Mouse (Mus musculus): Measurements from ENCODE around the gene Myo16. TPM values are rescaled to one million over a fixed set of nuclear protein-coding genes. Genes with fewer than 3 reads are reported as not detected.

Myo16 gene
- polyA plus RNA-seq, 1 experiment from 2014 or later, result 1.5 TPM

DNA sequence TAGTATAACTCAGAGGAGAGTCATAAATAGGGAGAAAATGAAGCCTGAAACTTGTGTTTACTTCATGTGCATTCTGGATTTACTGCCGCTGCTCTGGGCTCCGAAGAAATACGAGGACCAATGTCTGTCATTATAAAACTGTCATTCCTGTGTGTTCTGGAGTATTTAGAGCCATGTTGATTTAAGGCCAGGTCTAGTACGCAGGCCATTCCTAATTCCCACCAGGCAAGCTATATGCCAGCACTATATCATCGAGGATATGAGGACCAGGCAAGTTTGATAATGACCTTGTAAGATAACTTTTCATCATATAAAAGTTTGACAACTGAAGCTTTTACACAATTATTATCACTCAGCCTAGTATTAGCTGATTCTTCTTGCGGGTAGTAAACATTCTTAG is 153.6 kb downstream of the Myo16 start:
- H3K4me2 ChIP-seq (replicated peaks; ENCODE audit: low read depth), result no peak overlapping the region
- H3K36me3 ChIP-seq (ENCODE audit: control insufficient read depth, insufficient read depth, low read length), result no peaks in the 10 kb centered on the region
- TF ChIP-seq CTCF (IDR thresholded peaks at IDR 0.05; ENCODE audit: low read depth) (no peak), EP300 (optimal IDR thresholded peaks at IDR 0.05) (no peak)
- DNase-seq (ENCODE audit: low spot score) (no peak), ATAC-seq (ENCODE audit: low FRiP score, low TSS enrichment) (no peak)
- no peak overlapping the region for H3K4me3 ChIP-seq (ENCODE audit: low read depth, low read length)
- no peaks in the 10 kb centered on the region for H3K9me3 ChIP-seq (ENCODE audit: control insufficient read depth, low read length)
- no peaks in the 10 kb centered on the region for H3K27me3 ChIP-seq (ENCODE audit: control insufficient read depth, insufficient read depth, low read length)
- H3K27ac ChIP-seq (replicated peaks), result no peak overlapping the region
- WGBS, result 47% methylated on average over 6 of the region's 6 CpGs
- H3K9ac ChIP-seq (ENCODE audit: low read length), result no peak overlapping the region
- no peaks in the 10 kb centered on the region for H3K4me1 ChIP-seq (replicated peaks; ENCODE audit: control insufficient read depth, insufficient read depth)

DNA sequence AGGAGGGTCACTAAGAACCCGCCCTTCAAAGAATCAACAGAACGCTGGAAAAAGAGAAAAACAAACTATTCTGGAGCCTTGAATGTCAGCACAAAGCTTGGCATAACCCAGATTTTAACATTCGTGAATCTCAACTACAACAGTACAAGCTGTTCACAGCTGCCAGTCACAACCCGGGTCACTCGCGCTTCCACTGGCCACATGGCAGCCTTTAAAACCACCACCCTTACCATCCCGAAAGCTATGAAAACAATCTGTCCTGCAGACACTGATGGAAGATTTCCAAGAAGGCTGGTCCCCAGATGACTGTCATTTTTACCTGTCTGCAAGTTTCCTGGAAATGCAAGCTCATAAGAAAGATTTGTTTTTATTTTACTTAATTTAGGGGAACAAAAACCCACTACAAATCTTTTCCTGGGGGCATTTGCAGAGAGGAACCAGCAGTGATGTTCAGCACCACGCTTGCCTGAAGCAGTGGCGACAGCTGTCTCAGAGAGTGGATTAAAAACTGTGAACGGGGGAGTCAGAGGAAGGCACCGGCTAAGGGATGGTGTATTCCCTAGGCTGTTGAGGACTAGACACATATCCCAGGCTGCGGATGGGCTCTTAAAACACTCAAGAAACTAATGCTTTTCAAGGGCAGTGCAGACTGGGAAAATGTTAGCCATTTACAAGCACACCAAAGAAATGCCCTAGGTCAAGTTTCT is 154.2 kb downstream of the Myo16 start:
- no peak overlapping the region for H3K9ac ChIP-seq (ENCODE audit: low read length)
- H3K4me1 ChIP-seq (replicated peaks; ENCODE audit: control insufficient read depth, insufficient read depth), result no peaks in the 10 kb centered on the region
- ATAC-seq (ENCODE audit: low FRiP score, low TSS enrichment) (no peak), DNase-seq (ENCODE audit: low spot score) (no peak)
- TF ChIP-seq CTCF (IDR thresholded peaks at IDR 0.05; ENCODE audit: low read depth), result no peak
- no peak for TF ChIP-seq EP300 (optimal IDR thresholded peaks at IDR 0.05)
- H3K9me3 ChIP-seq (ENCODE audit: control insufficient read depth, low read length), result no peaks in the 10 kb centered on the region
- H3K27ac ChIP-seq (replicated peaks), result no peak overlapping the region
- WGBS, result 51% methylated on average over 12 of the region's 12 CpGs
- no peaks in the 10 kb centered on the region for H3K27me3 ChIP-seq (ENCODE audit: control insufficient read depth, insufficient read depth, low read length)
- H3K4me3 ChIP-seq (ENCODE audit: low read depth, low read length), result no peak overlapping the region
- H3K4me2 ChIP-seq (replicated peaks; ENCODE audit: low read depth), result no peak overlapping the region
- H3K36me3 ChIP-seq (ENCODE audit: control insufficient read depth, insufficient read depth, low read length), result no peaks in the 10 kb centered on the region

DNA sequence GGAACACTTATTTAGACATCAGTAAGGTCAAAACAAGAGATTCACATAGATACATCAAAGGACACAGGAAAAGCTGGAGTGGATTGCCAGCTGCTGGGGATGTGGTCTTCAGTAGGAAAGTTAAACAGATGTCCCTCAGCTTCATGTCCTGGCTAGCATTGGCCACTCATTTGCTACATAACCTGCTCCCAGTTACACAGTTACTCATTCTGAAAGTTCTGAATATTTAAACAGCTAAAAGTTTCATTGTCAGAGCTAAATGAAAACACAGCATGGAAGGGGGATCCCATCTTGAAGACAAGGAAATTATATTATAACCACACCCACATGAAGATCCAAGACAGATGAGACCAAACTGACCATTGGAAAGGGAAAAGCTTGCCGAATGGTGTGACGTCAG is 156.8 kb downstream of the Myo16 start:
- DNase-seq (ENCODE audit: low spot score) (no peak), ATAC-seq (ENCODE audit: low FRiP score, low TSS enrichment) (no peak)
- Histone ChIP-seq H3K4me2 (replicated peaks; ENCODE audit: low read depth) (no peak overlapping the region), H3K27me3 (ENCODE audit: control insufficient read depth, insufficient read depth, low read length) (no peaks in the 10 kb centered on the region), H3K27ac (replicated peaks) (no peak overlapping the region), H3K9ac (ENCODE audit: low read length) (no peak overlapping the region), H3K36me3 (ENCODE audit: control insufficient read depth, insufficient read depth, low read length) (no peaks in the 10 kb centered on the region), H3K9me3 (ENCODE audit: control insufficient read depth, low read length) (no peaks in the 10 kb centered on the region), H3K4me1 (replicated peaks; ENCODE audit: control insufficient read depth, insufficient read depth) (no peaks in the 10 kb centered on the region), H3K4me3 (ENCODE audit: low read depth, low read length) (no peak overlapping the region)
- WGBS, result 82% methylated on average over 2 of the region's 2 CpGs
- TF ChIP-seq EP300 (optimal IDR thresholded peaks at IDR 0.05) (no peak), CTCF (IDR thresholded peaks at IDR 0.05; ENCODE audit: low read depth) (no peak)

DNA sequence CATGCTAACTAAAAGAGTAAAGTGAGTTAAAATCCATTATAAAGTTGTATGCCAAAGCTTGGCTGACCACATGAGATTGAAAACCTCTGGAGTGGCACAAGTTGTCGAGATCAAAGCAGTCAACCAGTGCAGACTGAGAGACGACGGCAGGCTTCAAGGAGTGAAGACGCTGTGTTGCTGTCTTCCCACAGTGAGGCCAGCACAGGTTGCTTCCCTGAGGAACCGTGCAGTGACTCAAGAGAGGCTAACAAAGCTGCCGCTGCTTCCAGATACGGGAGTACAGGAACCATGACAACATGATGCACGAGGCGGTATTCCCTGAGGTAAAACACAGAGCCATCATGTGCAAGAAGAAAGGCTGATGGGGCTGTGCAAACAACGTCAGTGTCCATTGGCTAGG is 158.6 kb downstream of the Myo16 start:
- WGBS, result 72% methylated on average over 10 of the region's 10 CpGs

DNA sequence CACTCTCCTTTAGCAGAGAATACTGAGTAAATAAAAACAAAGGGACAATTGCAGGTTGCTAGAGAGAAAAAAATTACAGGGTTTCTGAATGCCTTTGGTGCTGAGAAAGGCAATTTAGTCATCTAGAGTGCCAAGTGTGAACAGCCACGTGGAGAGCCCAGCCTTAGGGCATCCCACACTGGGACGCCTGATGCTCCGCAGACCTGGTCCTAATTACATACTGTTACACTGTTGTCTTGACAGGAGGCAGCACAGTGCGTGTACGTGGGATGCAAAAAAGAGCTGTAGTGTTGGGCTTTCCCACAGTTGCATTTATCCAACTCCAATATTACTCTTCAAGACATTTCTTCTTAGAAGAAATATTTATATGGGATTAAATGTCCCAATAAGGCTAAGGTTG is 162.5 kb downstream of the Myo16 start:
- H3K4me2 ChIP-seq (replicated peaks; ENCODE audit: low read depth), result no peak overlapping the region
- ATAC-seq (ENCODE audit: low FRiP score, low TSS enrichment) (no peak), DNase-seq (ENCODE audit: low spot score) (no peak)
- H3K9ac ChIP-seq (ENCODE audit: low read length), result no peak overlapping the region
- WGBS, result 67% methylated on average over 5 of the region's 5 CpGs
- TF ChIP-seq CTCF (IDR thresholded peaks at IDR 0.05; ENCODE audit: low read depth) (no peak), EP300 (optimal IDR thresholded peaks at IDR 0.05) (no peak)
- H3K9me3 ChIP-seq (ENCODE audit: control insufficient read depth, low read length), result no peaks in the 10 kb centered on the region
- no peaks in the 10 kb centered on the region for H3K36me3 ChIP-seq (ENCODE audit: control insufficient read depth, insufficient read depth, low read length)
- H3K27ac ChIP-seq (replicated peaks), result no peak overlapping the region
- H3K4me3 ChIP-seq (ENCODE audit: low read depth, low read length), result no peak overlapping the region
- no peaks in the 10 kb centered on the region for H3K4me1 ChIP-seq (replicated peaks; ENCODE audit: control insufficient read depth, insufficient read depth)
- no peaks in the 10 kb centered on the region for H3K27me3 ChIP-seq (ENCODE audit: control insufficient read depth, insufficient read depth, low read length)

More for the DNA sequence above, 158.6 kb downstream of the Myo16 start:
- no peak overlapping the region for H3K4me2 ChIP-seq (replicated peaks; ENCODE audit: low read depth)
- no peaks in the 10 kb centered on the region for H3K9me3 ChIP-seq (ENCODE audit: control insufficient read depth, low read length)
- DNase-seq (ENCODE audit: low spot score) (no peak), ATAC-seq (ENCODE audit: low FRiP score, low TSS enrichment) (no peak)
- H3K36me3 ChIP-seq (ENCODE audit: control insufficient read depth, insufficient read depth, low read length), result no peaks in the 10 kb centered on the region
- no peak overlapping the region for H3K27ac ChIP-seq (replicated peaks)
- H3K9ac ChIP-seq (ENCODE audit: low read length), result no peak overlapping the region
- H3K4me1 ChIP-seq (replicated peaks; ENCODE audit: control insufficient read depth, insufficient read depth), result no peaks in the 10 kb centered on the region
- H3K27me3 ChIP-seq (ENCODE audit: control insufficient read depth, insufficient read depth, low read length), result no peaks in the 10 kb centered on the region
- no peak overlapping the region for H3K4me3 ChIP-seq (ENCODE audit: low read depth, low read length)
- TF ChIP-seq EP300 (optimal IDR thresholded peaks at IDR 0.05) (no peak), CTCF (IDR thresholded peaks at IDR 0.05; ENCODE audit: low read depth) (no peak)

DNA sequence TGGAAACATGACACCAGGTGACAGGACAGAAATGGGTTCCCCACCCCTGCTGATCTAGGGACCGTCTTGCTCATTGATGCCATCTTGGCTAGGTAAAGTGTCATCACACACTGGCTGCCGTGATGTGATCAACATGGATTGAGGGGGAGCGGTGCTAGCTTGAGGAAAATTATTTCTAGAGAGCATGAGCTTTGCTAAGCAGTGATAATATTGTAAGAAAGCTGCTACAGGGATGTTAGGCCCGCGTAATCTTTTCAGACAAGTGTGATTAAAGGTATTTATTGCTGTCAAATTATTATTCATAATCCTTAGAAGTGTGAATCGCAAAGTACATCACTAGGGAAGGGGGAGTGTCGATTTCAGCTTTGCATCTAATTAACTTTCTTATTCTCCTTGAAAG is 164.4 kb downstream of the Myo16 start:
- TF ChIP-seq EP300 (optimal IDR thresholded peaks at IDR 0.05), result no peak
- no peak for TF ChIP-seq CTCF (IDR thresholded peaks at IDR 0.05; ENCODE audit: low read depth)
- H3K9ac ChIP-seq (ENCODE audit: low read length), result no peak overlapping the region
- no peaks in the 10 kb centered on the region for H3K36me3 ChIP-seq (ENCODE audit: control insufficient read depth, insufficient read depth, low read length)
- H3K9me3 ChIP-seq (ENCODE audit: control insufficient read depth, low read length), result no peaks in the 10 kb centered on the region
- no peak overlapping the region for H3K4me2 ChIP-seq (replicated peaks; ENCODE audit: low read depth)
- no peaks in the 10 kb centered on the region for H3K27me3 ChIP-seq (ENCODE audit: control insufficient read depth, insufficient read depth, low read length)
- H3K4me1 ChIP-seq (replicated peaks; ENCODE audit: control insufficient read depth, insufficient read depth), result no peaks in the 10 kb centered on the region
- 86% methylated on average over 7 of the region's 7 CpGs for WGBS
- no peak for DNase-seq (ENCODE audit: low spot score)
- ATAC-seq (ENCODE audit: low FRiP score, low TSS enrichment), result no peak
- H3K4me3 ChIP-seq (ENCODE audit: low read depth, low read length), result no peak overlapping the region
- no peak overlapping the region for H3K27ac ChIP-seq (replicated peaks)

All from stomach, postnatal 0 days (tissue).